Mouse (Mus musculus) B cell, adult 2 months (primary cell): Measurements from ENCODE around the gene Hoxa6.

Experiments
- DNase-seq, 2 experiments: peaks; one replicate each; pipeline ENCODE4 v3.0.0; 2022

Gene Hoxa6

DNA sequence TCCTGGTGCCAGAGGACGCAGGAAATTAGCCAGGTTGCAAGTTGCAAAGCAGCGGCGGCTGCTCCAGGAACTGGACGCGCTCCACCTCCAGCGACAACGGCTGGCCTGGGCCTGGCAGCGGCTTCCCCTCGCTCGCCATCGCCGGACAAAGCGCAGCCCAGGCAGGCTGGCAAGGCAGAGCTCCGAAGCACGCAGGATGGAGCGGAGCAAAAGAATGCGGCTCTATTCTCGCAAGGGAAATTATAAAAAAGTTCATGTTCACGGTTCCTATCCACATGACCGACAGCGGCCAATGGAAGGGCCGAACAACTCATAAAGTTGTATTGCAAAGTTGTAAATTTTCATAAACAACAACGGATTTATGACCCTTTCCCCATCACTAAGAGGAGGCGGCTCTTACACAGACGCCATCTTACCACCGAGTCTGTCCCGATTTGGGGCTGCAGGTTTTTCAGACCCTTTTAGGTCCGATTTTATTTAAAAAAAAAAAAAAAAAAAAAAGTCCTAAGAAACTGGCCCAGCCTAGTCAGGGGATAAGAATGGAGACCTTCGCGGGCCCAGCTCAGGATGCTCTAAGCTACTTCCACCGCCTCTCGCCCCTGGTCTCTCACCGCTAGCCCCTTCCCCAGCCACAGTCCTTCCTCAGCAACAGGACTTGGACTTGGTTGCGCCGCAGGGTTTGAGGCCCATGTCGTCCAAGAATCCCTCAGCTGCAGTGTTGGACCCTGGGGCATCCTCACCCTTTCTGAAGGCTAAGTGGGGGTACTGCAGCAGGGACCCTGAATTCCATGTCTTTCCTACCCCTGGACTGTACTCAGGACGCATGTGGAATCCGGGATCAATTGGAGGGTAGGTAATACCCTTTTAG is 4.8 kb upstream of the Hoxa6 start, which contains the start of the genes Hoxa3 and Gm28308:
Gene Hoxa3, minus strand, starts transcription at position 218 of the 868 bp plus-strand sequence.
Gene Gm28308, minus strand, starts transcription at position 221 of the 868 bp plus-strand sequence.
- DNase-seq = peak in 1 of 2 experiments; percentile 46

DNA sequence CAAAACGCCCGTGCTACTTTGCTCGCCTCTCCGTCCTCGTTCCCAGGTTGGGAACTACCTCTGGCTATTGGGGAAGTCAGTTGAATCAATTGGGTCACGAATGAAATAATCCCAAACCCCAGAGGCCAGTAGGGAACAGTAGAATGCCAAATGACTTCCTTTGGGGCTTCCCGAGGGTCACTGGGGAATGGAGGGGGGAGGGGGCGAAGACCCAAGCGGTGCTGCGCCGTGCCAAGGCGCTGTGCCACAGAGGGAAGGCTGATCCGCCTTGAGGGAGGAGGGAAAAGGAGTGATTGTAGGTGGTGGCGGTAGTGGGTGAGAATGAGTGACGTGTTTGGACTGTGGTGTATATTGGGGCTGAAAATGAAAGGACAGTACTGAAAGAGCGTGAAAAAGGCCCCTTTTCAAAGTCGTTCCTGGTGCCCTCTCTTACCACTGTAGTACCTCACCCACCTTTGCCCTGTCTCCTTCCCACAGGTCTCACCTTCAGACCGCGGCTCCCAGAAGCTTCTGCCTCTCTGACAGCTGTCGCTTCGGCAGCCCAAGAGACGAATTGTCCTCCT is 4.1 kb upstream of the Hoxa6 start:
- DNase-seq = no peak

DNA sequence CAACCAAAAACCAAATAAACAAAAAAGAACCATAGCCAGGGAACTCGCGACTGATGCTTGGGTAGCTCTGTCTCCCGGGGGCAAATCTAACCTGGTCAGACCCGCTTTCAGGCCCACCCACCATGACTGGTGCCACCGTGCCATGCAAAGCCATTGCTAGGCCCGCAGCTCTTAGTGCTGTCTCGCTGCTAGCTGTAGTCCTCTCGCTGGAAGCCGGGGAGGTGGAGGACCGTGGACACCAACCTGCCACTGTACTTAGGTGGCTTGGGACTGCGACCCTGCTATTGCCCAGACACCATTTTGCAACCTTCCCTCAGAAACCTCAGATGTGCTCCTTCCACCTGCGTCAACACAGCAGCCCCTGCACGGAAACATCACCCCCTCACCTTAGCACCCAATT is 3.4 kb upstream of the Hoxa6 start:
- DNase-seq = no peak

GRCm38 (mm10) chr6:52211170-52211935 is 2.8 kb upstream of the Hoxa6 start:
- DNase-seq = peak; percentile 82 to 84

DNA sequence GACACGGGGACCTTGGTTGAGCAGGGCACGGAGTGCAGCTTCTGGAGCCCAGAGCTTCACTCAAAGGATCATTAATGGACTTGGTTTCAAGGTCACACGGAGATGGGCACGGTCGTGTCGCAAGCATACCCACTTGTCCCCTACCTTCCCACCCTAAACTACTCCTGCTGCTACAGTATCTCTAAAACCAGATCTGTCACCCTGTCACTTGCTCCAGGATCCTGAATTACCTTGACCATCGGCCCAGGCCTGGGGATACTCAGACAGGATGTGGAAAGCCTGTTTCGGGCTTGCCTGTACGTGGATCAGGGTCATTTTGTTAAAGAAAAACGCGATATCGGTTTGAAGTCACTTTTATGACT is 1.1 kb upstream of the Hoxa6 start:
- no peak for DNase-seq

- no peak for DNase-seq
Measured at GRCm38 (mm10) chr6:52208868-52209684, 554 bp upstream of the Hoxa6 start.

- no peak for DNase-seq
Measured at GRCm38 (mm10) chr6:52207684-52207976, 892 bp downstream of the Hoxa6 start.

DNA sequence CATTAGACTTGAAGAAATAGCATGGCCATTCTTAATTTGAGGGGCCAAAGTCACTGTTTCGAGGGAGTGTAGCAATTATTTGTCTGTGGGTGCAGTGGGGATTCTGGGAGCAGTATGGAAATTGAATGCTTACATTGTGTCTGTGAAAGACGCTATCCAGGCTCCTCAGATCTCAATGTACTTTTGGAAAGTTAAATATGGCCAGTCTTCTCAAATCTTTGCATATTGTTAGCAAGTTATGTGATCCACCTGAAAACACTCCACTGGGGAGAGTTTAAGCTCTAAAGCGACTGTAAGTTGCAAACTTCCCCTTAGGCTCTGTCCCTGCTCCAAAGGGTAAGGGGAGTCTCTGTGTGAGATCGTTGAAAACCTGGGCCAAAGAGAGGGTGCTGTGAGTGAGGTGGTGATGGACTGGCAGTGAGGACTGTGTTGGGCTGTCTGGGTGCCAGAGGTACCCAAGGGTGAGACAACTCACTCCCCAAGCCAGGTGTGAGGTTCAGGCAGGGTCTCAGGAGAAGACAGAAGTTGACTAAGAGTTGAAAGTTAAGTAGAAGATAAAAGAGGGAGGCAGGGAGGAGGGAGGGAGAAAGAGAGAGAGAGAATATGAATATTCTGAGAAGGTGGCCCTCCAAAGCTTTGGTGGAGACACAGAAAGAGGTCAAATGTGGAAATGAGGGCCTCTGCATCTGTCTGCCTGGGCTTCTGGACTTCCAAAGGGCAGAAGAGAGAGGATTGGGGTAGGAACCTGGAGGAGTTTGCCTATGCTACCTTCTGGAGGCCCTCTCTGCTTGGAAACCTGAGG is 1.4 kb downstream of the Hoxa6 start:
- no peak for DNase-seq

DNA sequence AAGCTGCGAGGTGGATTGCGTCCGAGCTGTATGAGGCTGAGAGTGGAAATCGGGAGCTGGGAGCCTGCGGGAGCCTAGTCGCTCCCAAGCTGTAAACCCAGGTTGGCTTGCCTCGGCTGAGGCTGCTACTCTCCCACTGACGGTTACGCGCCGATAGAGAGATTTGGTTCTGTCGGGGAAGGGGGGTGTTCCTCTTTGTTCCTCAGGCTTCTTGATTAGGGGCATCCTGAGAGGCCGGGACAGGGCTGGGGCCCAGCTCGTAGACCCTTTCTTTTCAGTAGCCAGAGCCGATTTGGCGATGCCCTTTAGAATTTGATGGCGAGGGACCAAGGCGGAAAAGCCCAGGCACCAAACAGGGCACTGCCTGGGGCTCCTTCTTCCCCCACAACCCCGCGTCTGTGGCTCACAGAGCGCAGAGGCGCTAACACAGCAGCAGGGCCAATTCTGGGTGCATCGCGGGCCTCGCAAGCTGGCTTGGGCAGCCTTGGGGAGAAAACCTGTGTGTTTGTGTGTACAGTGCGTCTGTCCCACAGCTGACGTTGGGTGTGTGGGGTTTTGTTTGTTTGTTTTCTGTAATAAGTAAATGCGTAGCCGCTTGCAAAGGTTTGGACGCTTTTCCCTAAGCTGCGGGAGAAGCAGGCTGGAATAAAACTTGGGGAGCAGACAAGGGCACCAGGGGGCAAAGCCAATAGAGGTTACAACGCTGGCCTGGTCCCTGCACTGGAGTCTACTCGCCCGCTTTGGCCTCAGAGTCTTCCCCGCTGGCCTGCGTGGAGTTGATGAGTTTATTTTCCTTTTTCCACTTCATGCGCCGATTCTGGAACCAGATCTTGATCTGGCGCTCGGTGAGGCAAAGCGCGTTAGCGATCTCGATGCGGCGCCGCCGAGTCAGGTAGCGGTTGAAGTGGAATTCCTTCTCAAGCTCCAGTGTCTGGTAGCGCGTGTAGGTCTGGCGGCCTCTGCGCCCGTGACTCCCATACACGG is 2.6 kb downstream of the Hoxa6 start:
- DNase-seq = no peak

DNA sequence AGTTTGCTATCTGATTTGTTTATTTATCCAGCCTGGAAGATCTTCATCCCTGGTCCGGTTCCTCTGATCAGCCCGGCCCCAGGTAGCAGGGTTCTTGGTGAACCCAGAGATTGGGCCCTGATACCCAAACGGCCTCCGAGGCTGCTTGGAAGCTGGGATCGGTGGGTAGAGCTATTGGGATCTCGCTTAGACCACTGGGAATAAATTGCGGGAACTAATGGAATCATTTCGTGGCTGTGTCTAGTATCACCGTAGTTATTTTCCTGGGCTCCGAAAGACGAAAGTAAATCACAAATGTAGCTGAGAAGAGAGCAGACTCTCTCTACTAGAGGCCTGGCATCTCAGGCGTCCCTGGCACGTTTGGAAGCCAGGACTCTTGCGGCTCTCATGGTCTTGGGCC is 3.3 kb downstream of the Hoxa6 start:
- DNase-seq = no peak

DNA sequence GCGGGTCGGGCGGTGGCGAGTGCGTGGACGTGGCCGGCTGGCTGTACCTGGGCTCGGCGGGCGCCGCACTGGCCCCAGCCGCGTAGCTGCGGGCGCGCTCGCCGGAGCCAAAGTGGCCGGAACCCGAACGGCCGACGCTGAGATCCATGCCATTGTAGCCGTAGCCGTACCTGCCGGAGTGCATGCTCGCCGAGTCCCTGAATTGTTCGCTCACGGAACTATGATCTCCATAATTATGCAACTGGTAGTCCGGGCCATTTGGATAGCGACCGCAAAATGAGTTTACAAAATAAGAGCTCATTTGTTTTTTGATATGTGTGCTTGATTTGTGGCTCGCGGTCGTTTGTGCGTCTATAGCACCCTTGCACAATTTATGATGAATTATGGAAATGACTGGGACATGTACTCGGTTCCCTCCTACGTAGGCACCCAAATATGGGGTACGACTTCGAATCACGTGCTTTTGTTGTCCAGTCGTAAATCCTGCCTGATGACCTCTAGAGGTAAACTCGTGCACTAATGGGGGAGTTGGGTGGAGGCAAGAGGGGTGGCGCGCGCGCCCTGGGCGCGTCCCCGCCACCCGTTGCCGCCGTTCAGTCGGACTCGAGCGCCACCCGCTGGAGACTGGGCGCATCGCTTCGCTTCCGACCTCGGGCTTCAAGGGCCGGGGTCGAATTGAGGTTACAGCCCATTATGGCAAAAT is 4.3 kb downstream of the Hoxa6 start, which contains the start of gene Hoxa5:
Gene Hoxa5, minus strand, starts transcription at position 538 of the 703 bp plus-strand sequence.
- DNase-seq = no peak

DNA sequence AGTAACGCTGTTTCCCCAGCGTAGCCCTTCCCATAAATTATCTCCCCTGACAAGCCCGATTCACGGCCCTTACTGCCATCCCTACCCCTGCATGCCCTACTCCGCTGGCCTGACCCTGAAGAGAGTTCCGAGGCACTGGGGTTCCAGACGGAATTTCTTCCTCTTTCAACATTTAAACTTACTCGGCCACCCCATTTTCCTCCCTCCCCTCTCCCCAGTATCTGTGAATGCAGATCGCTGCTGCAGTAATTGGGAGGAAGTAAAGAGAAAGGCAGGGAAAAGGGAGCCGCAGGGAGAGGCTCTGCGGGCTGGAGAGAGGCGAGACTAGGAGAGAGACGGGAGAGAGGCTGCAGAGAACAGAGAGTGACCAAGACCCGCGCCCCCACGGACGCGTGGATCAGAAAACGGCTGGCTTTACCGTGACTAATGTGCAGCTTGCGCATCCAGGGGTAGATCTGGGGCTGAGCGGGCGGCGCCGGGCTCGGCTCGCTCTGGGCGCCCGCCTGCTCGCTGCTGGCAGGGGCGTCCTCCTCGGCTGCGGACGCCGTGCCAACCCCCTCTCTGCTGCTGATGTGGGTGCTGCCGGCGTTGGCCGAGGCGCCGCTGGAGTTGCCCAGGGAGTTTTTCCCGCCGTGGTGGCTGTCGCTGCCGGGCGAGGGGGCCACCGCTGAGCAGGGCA is 5.0 kb downstream of the Hoxa6 start:
- DNase-seq = no peak

DNA sequence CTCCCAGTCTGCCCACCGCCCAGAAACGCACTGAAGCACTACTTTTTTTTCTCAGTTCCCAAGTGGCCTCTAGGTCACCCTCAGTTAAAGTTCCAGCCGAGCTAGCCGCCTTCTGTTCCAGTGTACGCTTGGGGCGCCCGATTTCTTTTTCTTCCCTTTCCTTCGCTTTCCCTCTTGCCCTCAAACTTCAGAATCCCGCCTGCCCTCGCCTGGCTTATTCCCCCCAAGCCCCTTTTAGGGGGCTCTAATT is 5.5 kb downstream of the Hoxa6 start:
- DNase-seq = no peak

- no peak for DNase-seq
Measured at GRCm38 (mm10) chr6:52202362-52203120, 6.0 kb downstream of the Hoxa6 start.

DNA sequence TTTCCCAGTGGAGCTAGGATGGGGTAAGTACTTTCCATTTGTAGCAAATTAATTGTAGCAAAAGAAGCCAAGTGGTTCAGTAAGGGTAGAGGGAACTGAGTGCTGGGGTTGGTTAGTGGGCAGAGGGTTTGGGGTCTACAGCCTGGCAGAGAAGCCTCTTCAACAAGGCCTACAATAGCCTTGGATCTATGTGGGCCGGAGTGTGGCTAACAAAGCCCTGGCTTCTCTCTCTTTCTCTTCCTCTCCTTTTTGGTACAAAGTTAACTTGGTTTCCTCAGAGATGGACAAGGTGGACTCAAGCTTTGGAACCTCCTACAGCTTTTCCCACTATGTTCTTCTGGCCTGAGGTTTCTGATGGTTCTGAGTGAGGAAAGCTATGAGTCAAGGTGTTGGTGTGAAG is 7.3 kb downstream of the Hoxa6 start:
- DNase-seq = no peak

DNA sequence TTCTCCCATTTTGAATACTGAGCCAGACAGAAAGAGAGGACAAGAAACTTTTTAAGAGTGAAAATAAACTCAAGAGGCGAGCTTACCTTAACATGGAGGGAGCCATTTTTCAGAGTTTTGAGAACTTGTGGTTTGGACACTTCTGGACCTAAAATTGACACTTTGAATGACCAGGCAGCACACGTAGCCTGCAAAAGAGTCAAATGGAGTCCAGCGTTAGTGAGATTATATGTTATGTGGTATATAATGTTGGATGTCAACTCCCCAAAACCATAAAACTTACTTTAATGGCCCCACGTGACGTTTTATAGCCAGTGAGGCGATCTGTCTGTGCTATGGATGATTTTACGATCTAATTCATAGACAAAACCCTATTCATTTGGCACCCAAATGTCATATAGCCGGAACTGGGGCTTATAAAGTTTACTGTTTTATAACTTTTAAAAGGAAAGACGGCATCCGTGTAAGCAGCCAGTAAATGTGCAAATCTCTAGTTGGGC is 7.7 kb downstream of the Hoxa6 start:
- no peak for DNase-seq

- no peak for DNase-seq
Measured at GRCm38 (mm10) chr6:52200073-52200750, 8.3 kb downstream of the Hoxa6 start.

- no peak for DNase-seq
Measured at GRCm38 (mm10) chr6:52197271-52197670, 11.3 kb downstream of the Hoxa6 start.
